Mouse (Mus musculus): ENCODE measurements at regions not wholly inside any gene's neighbourhood (a gene's known extent, or its start where the extent isn't known, plus 50 kb on each side); places are given as distances from the start of the nearest gene placed in this dataset.

- Histone ChIP-seq H3K4me3 (no peak overlapping the region), H3K36me3 (replicated peaks) (no peaks in the 10 kb centered on the region), H3K27ac (no peak overlapping the region), H3K27me3 (ENCODE audit: poor library complexity, severe bottlenecking) (no peaks in the 10 kb centered on the region), H3K4me1 (peaks cover 12% of the 10 kb centered on the region), H3K9me3 (no peaks in the 10 kb centered on the region)
- DNase-seq (ENCODE audit: extremely low spot score, low spot score), result no peak
- 91% methylated on average over 6 of the region's 6 CpGs for WGBS
These were observed 438.7 kb upstream of the Atp11b start for GRCm38 (mm10) chr3:35315162-35315561.

- H3K9me3 ChIP-seq, result no peaks in the 10 kb centered on the region
These were observed 435.6 kb upstream of the Atp11b start for GRCm38 (mm10) chr3:35318348-35318747.

GRCm38 (mm10) chr3:35320844-35321393 lies 433.0 kb upstream of the Atp11b start:
- peak overlapping the region; percentile 60 for H3K27ac ChIP-seq
- no peak for DNase-seq (ENCODE audit: extremely low spot score, low spot score)

More at GRCm38 (mm10) chr3:35318348-35318747, 435.6 kb upstream of the Atp11b start:
- no peak for DNase-seq (ENCODE audit: extremely low spot score, low spot score)
- H3K27me3 ChIP-seq (ENCODE audit: poor library complexity, severe bottlenecking), result no peaks in the 10 kb centered on the region
- 79% methylated on average over 13 of the region's 13 CpGs for WGBS
- H3K4me1 ChIP-seq, result peaks cover 40% of the 10 kb centered on the region
- H3K4me3 ChIP-seq, result no peak overlapping the region
- no peaks in the 10 kb centered on the region for H3K36me3 ChIP-seq (replicated peaks)
- 0 out of 2 replicates have a peak overlapping the region, but pooled peaks have one; percentile 20 for H3K27ac ChIP-seq

GRCm38 (mm10) chr3:35321991-35322390 lies 431.9 kb upstream of the Atp11b start:
- DNase-seq (ENCODE audit: extremely low spot score, low spot score), result no peak
- H3K9me3 ChIP-seq, result no peaks in the 10 kb centered on the region
- H3K27me3 ChIP-seq (ENCODE audit: poor library complexity, severe bottlenecking), result no peaks in the 10 kb centered on the region
- 58% methylated on average over 2 of the region's 2 CpGs for WGBS
- peak overlapping the region; percentile 71; the same call in 1 of the 2 replicates for H3K27ac ChIP-seq
- peaks cover 55% of the 10 kb centered on the region for H3K4me1 ChIP-seq
- H3K4me3 ChIP-seq, result no peak overlapping the region
- H3K36me3 ChIP-seq (replicated peaks), result no peaks in the 10 kb centered on the region

More at GRCm38 (mm10) chr3:35320844-35321393, 433.0 kb upstream of the Atp11b start:
- H3K4me1 ChIP-seq, result peaks cover 55% of the 10 kb centered on the region
- WGBS, result 68% methylated on average over 7 of the region's 7 CpGs
- H3K27me3 ChIP-seq (ENCODE audit: poor library complexity, severe bottlenecking), result no peaks in the 10 kb centered on the region
- no peaks in the 10 kb centered on the region for H3K36me3 ChIP-seq (replicated peaks)
- no peaks in the 10 kb centered on the region for H3K9me3 ChIP-seq
- H3K4me3 ChIP-seq, result no peak overlapping the region

- H3K36me3 ChIP-seq (replicated peaks), result no peaks in the 10 kb centered on the region
- no peaks in the 10 kb centered on the region for H3K9me3 ChIP-seq
- H3K27me3 ChIP-seq (ENCODE audit: poor library complexity, severe bottlenecking), result no peaks in the 10 kb centered on the region
- H3K4me1 ChIP-seq, result peaks cover 55% of the 10 kb centered on the region
- peak overlapping the region; percentile 76 for H3K27ac ChIP-seq
- no peak for DNase-seq (ENCODE audit: extremely low spot score, low spot score)
- H3K4me3 ChIP-seq, result no peak overlapping the region
- WGBS, result 95% methylated on average over 4 of the region's 4 CpGs
These were observed 431.0 kb upstream of the Atp11b start for GRCm38 (mm10) chr3:35322899-35323298.

GRCm38 (mm10) chr3:35323450-35324077 lies 430.3 kb upstream of the Atp11b start:
- Histone ChIP-seq H3K27me3 (ENCODE audit: poor library complexity, severe bottlenecking) (no peaks in the 10 kb centered on the region), H3K4me3 (no peak overlapping the region; the same call in 1 of the 2 replicates), H3K9me3 (no peaks in the 10 kb centered on the region), H3K4me1 (peaks cover 51% of the 10 kb centered on the region), H3K27ac (peak overlapping the region; percentile 76), H3K36me3 (replicated peaks) (no peaks in the 10 kb centered on the region)
- DNase-seq (ENCODE audit: extremely low spot score, low spot score), result peak; percentile 72
- 73% methylated on average over 11 of the region's 11 CpGs for WGBS

GRCm38 (mm10) chr3:35324186-35324585 lies 429.7 kb upstream of the Atp11b start:
- no peaks in the 10 kb centered on the region for H3K36me3 ChIP-seq (replicated peaks)
- no peaks in the 10 kb centered on the region for H3K27me3 ChIP-seq (ENCODE audit: poor library complexity, severe bottlenecking)
- H3K27ac ChIP-seq, result peak overlapping the region; percentile 76
- peak; percentile 62 for DNase-seq (ENCODE audit: extremely low spot score, low spot score)
- H3K4me3 ChIP-seq, result no peak overlapping the region; the same call in 1 of the 2 replicates
- H3K4me1 ChIP-seq, result peaks cover 50% of the 10 kb centered on the region
- WGBS, result 32% methylated on average over 11 of the region's 11 CpGs
- H3K9me3 ChIP-seq, result no peaks in the 10 kb centered on the region

- no peaks in the 10 kb centered on the region for H3K27me3 ChIP-seq (ENCODE audit: poor library complexity, severe bottlenecking)
- H3K9me3 ChIP-seq, result no peaks in the 10 kb centered on the region
- peak overlapping the region; percentile 84 for H3K27ac ChIP-seq
- peaks cover 58% of the 10 kb centered on the region for H3K4me1 ChIP-seq
- DNase-seq (ENCODE audit: extremely low spot score, low spot score), result peak; percentile 74
- WGBS, result 3% methylated on average over 18 of the region's 18 CpGs
- peak overlapping the region; percentile 35 for H3K4me3 ChIP-seq
- H3K36me3 ChIP-seq (replicated peaks), result no peaks in the 10 kb centered on the region
These were observed 421.2 kb upstream of the Atp11b start for GRCm38 (mm10) chr3:35332534-35333272.

GRCm38 (mm10) chr3:35334017-35334416 lies 419.9 kb upstream of the Atp11b start:
- peak overlapping the region; percentile 84 for H3K27ac ChIP-seq
- DNase-seq (ENCODE audit: extremely low spot score, low spot score), result no peak
- 46% methylated on average over 2 of the region's 2 CpGs for WGBS

GRCm38 (mm10) chr3:35334546-35334945 lies 419.4 kb upstream of the Atp11b start:
- no peaks in the 10 kb centered on the region for H3K36me3 ChIP-seq (replicated peaks)
- no peaks in the 10 kb centered on the region for H3K9me3 ChIP-seq
- no peaks in the 10 kb centered on the region for H3K27me3 ChIP-seq (ENCODE audit: poor library complexity, severe bottlenecking)
- peaks cover 63% of the 10 kb centered on the region for H3K4me1 ChIP-seq
- peak overlapping the region; percentile 84 for H3K27ac ChIP-seq
- WGBS, result 13% methylated on average over 3 of the region's 3 CpGs
- DNase-seq (ENCODE audit: extremely low spot score, low spot score), result peak; percentile 43
- no peak overlapping the region for H3K4me3 ChIP-seq

More at GRCm38 (mm10) chr3:35334017-35334416, 419.9 kb upstream of the Atp11b start:
- Histone ChIP-seq H3K27me3 (ENCODE audit: poor library complexity, severe bottlenecking) (no peaks in the 10 kb centered on the region), H3K9me3 (no peaks in the 10 kb centered on the region), H3K36me3 (replicated peaks) (no peaks in the 10 kb centered on the region), H3K4me3 (no peak overlapping the region), H3K4me1 (peaks cover 58% of the 10 kb centered on the region)

- H3K9me3 ChIP-seq, result no peaks in the 10 kb centered on the region
- peaks cover 69% of the 10 kb centered on the region for H3K4me1 ChIP-seq
- no peak overlapping the region for H3K4me3 ChIP-seq
- no peaks in the 10 kb centered on the region for H3K27me3 ChIP-seq (ENCODE audit: poor library complexity, severe bottlenecking)
- peak overlapping the region; percentile 77; the same call in 1 of the 2 replicates for H3K27ac ChIP-seq
- no peaks in the 10 kb centered on the region for H3K36me3 ChIP-seq (replicated peaks)
- WGBS, result 63% methylated on average over 5 of the region's 5 CpGs
- no peak for DNase-seq (ENCODE audit: extremely low spot score, low spot score)
These were observed 418.1 kb upstream of the Atp11b start for GRCm38 (mm10) chr3:35335837-35336236.

GRCm38 (mm10) chr3:35340525-35340924 lies 413.4 kb upstream of the Atp11b start:
- Histone ChIP-seq H3K9me3 (no peaks in the 10 kb centered on the region), H3K4me1 (peaks cover 69% of the 10 kb centered on the region), H3K36me3 (replicated peaks) (no peaks in the 10 kb centered on the region), H3K27me3 (ENCODE audit: poor library complexity, severe bottlenecking) (no peaks in the 10 kb centered on the region), H3K27ac (peak overlapping the region; percentile 95), H3K4me3 (peak overlapping the region; percentile 49)
- no peak for DNase-seq (ENCODE audit: extremely low spot score, low spot score)
- 3% methylated on average over 10 of the region's 10 CpGs for WGBS
